In genomic region chr2:131179246-131179886, GRCm38 (mm10) we compare ENCODE assay signal across 8 mouse cellular contexts. TPM values are rescaled to one million over a fixed set of nuclear protein-coding genes. Genes with fewer than 3 reads are reported as not detected.
A peak's percentile ranks its signal among the peaks of the same experiment; 100 is the strongest.
DNase-seq lines count a peak whose midpoint lies in the region; ATAC-seq and TF ChIP-seq lines count a peak whose summit lies in the region.

No protein-coding gene starts in this region.

- H3K4me1 ChIP-seq in bone marrow macrophage, adult 2 months (ENCODE audit: control insufficient read depth, insufficient read depth, low read length): peaks cover 21% of the 10 kb centered on the region
- H3K4me1 ChIP-seq in heart, embryonic 15.5 days (replicated peaks): peaks cover 44% of the 10 kb centered on the region
- H3K4me1 ChIP-seq in neural tube, embryonic 13.5 days (replicated peaks): peaks cover 48% of the 10 kb centered on the region

- H3K27ac ChIP-seq in bone marrow macrophage, adult 2 months (ENCODE audit: insufficient read depth, low read depth, low read length): peak overlapping the region; percentile 76
- peak overlapping the region; percentile 89 for H3K27ac ChIP-seq in heart, embryonic 15.5 days
- peak overlapping the region; percentile 96 for H3K27ac ChIP-seq in neural tube, embryonic 13.5 days (replicated peaks)

- peak overlapping the region; percentile 96 for H3K9ac ChIP-seq in heart, embryonic 15.5 days
- H3K9ac ChIP-seq in neural tube, embryonic 13.5 days: peak overlapping the region; percentile 92

- peak; percentile 67 for ATAC-seq in erythroid progenitor cell, adult 5-6 weeks (replicated peaks; ENCODE audit: low FRiP score, poor library complexity, severe bottlenecking)
- ATAC-seq in heart, embryonic 15.5 days (replicated peaks; ENCODE audit: insufficient number of reproducible peaks, insufficient read depth, low FRiP score, low read depth): peak; percentile 53
- ATAC-seq in neural tube, embryonic 13.5 days (ENCODE audit: low read depth): peak; percentile 64

- no peaks in the 10 kb centered on the region for H3K36me3 ChIP-seq in heart, embryonic 15.5 days
- peaks cover 8% of the 10 kb centered on the region for H3K36me3 ChIP-seq in neural tube, embryonic 13.5 days

- 0% methylated on average over 67 of the region's 67 CpGs for WGBS in heart, embryonic 15.5 days
- under 1% methylated on average over 63 of the region's 67 CpGs for WGBS in neural tube, embryonic 13.5 days

- H3K4me3 ChIP-seq in bone marrow macrophage, adult 2 months (ENCODE audit: insufficient read depth, low read length): peak overlapping the region; percentile 93
- peak overlapping the region; percentile 78 for H3K4me3 ChIP-seq in heart, embryonic 15.5 days
- H3K4me3 ChIP-seq in neural tube, embryonic 13.5 days: peak overlapping the region; percentile 93

- H3K4me2 ChIP-seq in heart, embryonic 15.5 days: peak overlapping the region; percentile 93
- peak overlapping the region; percentile 87 for H3K4me2 ChIP-seq in neural tube, embryonic 13.5 days

- no peaks in the 10 kb centered on the region for H3K9me3 ChIP-seq in heart, embryonic 15.5 days (replicated peaks)
- H3K9me3 ChIP-seq in neural tube, embryonic 13.5 days: no peaks in the 10 kb centered on the region

- TF ChIP-seq CTCF in bone marrow macrophage, adult 2 months (IDR thresholded peaks at IDR 0.05; ENCODE audit: low read depth, low read length): no peak

- TF ChIP-seq POLR2A in bone marrow macrophage, adult 2 months (IDR thresholded peaks at IDR 0.05; ENCODE audit: borderline replicate concordance, low read depth, low read length): no peak

- DNase-seq in CD4-positive, CD25-positive, alpha-beta regulatory T cell, adult 2 months (ENCODE audit: low read depth, low spot score): peak; percentile 67
- peak; percentile 76 for DNase-seq in kidney, postnatal 14 days
- peak; percentile 60 to 71 for DNase-seq in lung, adult 18-20 months
- DNase-seq in telencephalon, adult 2 months (ENCODE audit: low read depth, low spot score): peak; percentile 57

- H3K27me3 ChIP-seq in heart, embryonic 15.5 days: no peaks in the 10 kb centered on the region
- no peaks in the 10 kb centered on the region for H3K27me3 ChIP-seq in neural tube, embryonic 13.5 days

RNA-seq across cellular contexts. Expression of gene Cenpb, which starts 0.5 kb away (rescaled TPM):
- 88.2 and 88.3 TPM in 2 replicates for polyA plus RNA-seq in bone marrow macrophage, adult 2 months (2012; ENCODE audit: insufficient read depth, insufficient read length, missing spikeins)
- total RNA-seq in erythroid progenitor cell, adult 5-6 weeks (2015; ENCODE audit: low replicate concordance): 8.3 and 8.8 TPM in 2 replicates
- total RNA-seq in erythroid progenitor cell, adult 5-6 weeks (2017; ENCODE audit: low replicate concordance): 12.5 and 15.1 TPM in 2 replicates
- 7.5 and 10.7 TPM in 2 replicates for polyA plus RNA-seq in heart, embryonic 15.5 days (2015; fragmentation: Nextera tagmentation; extraction: Ambion mirVana)
- 12.6 and 12.7 TPM in 2 replicates for polyA plus RNA-seq in neural tube, embryonic 13.5 days (2015; fragmentation: Nextera tagmentation; extraction: Ambion mirVana)

RNA-seq across cellular contexts. Expression of gene Cdc25b, which starts 7.4 kb away (rescaled TPM):
- polyA plus RNA-seq in bone marrow macrophage, adult 2 months (2012; ENCODE audit: insufficient read depth, insufficient read length, missing spikeins): 47.1 and 56.5 TPM in 2 replicates
- 345 and 367 TPM in 2 replicates for total RNA-seq in erythroid progenitor cell, adult 5-6 weeks (2015; ENCODE audit: low replicate concordance)
- 664 and 783 TPM in 2 replicates for total RNA-seq in erythroid progenitor cell, adult 5-6 weeks (2017; ENCODE audit: low replicate concordance)
- 49.9 and 61.4 TPM in 2 replicates for polyA plus RNA-seq in heart, embryonic 15.5 days (2015; fragmentation: Nextera tagmentation; extraction: Ambion mirVana)
- polyA plus RNA-seq in neural tube, embryonic 13.5 days (2015; fragmentation: Nextera tagmentation; extraction: Ambion mirVana): 32.5 and 40.3 TPM in 2 replicates

RNA-seq across cellular contexts. Expression of gene Spef1, which starts 7.7 kb away (rescaled TPM):
- 7.1 and 8.9 TPM in 2 replicates for polyA plus RNA-seq in bone marrow macrophage, adult 2 months (2012; ENCODE audit: insufficient read depth, insufficient read length, missing spikeins)
- 4.6 and 4.7 TPM in 2 replicates for total RNA-seq in erythroid progenitor cell, adult 5-6 weeks (2015; ENCODE audit: low replicate concordance)
- total RNA-seq in erythroid progenitor cell, adult 5-6 weeks (2017; ENCODE audit: low replicate concordance): 4.1 and 6.4 TPM in 2 replicates
- polyA plus RNA-seq in heart, embryonic 15.5 days (2015; fragmentation: Nextera tagmentation; extraction: Ambion mirVana): 1.9 and 2.0 TPM in 2 replicates
- 6.9 and 7.9 TPM in 2 replicates for polyA plus RNA-seq in neural tube, embryonic 13.5 days (2015; fragmentation: Nextera tagmentation; extraction: Ambion mirVana)

RNA-seq across cellular contexts. Expression of gene 1700037H04Rik, which starts 19.5 kb away (rescaled TPM):
- polyA plus RNA-seq in bone marrow macrophage, adult 2 months (2012; ENCODE audit: insufficient read depth, insufficient read length, missing spikeins): 53.6 and 55.6 TPM in 2 replicates
- 124 and 160 TPM in 2 replicates for total RNA-seq in erythroid progenitor cell, adult 5-6 weeks (2015; ENCODE audit: low replicate concordance)
- 58.5 and 68.4 TPM in 2 replicates for total RNA-seq in erythroid progenitor cell, adult 5-6 weeks (2017; ENCODE audit: low replicate concordance)
- 59.5 and 71.3 TPM in 2 replicates for polyA plus RNA-seq in heart, embryonic 15.5 days (2015; fragmentation: Nextera tagmentation; extraction: Ambion mirVana)
- 88.3 and 99.0 TPM in 2 replicates for polyA plus RNA-seq in neural tube, embryonic 13.5 days (2015; fragmentation: Nextera tagmentation; extraction: Ambion mirVana)

RNA-seq across cellular contexts. Expression of gene Ap5s1, which starts 27.5 kb away (rescaled TPM):
- polyA plus RNA-seq in bone marrow macrophage, adult 2 months (2012; ENCODE audit: insufficient read depth, insufficient read length, missing spikeins): 28.1 and 29.1 TPM in 2 replicates
- total RNA-seq in erythroid progenitor cell, adult 5-6 weeks (2015; ENCODE audit: low replicate concordance): 10.8 and 11.3 TPM in 2 replicates
- total RNA-seq in erythroid progenitor cell, adult 5-6 weeks (2017; ENCODE audit: low replicate concordance): 10.9 and 11.4 TPM in 2 replicates
- polyA plus RNA-seq in heart, embryonic 15.5 days (2015; fragmentation: Nextera tagmentation; extraction: Ambion mirVana): 35.5 and 40.2 TPM in 2 replicates
- polyA plus RNA-seq in neural tube, embryonic 13.5 days (2015; fragmentation: Nextera tagmentation; extraction: Ambion mirVana): 30.9 and 39.7 TPM in 2 replicates

Comparison
In these comparisons a context has a peak if more than half of its experiments do, and no peak if none do; other contexts are left out.
1. Peak in every context shown above with its lines: DNase-seq, ATAC-seq, H3K4me3 ChIP-seq and H3K27ac ChIP-seq.